Mouse (Mus musculus) G1E (cell line): ENCODE data around the gene Stard13. TPM values are rescaled to one million over a fixed set of nuclear protein-coding genes. Genes with fewer than 3 reads are reported as not detected.

Source experiments
- ATAC-seq: 2 replicates; pipeline ENCODE4 v1.8.0; 2016; ENCODE audit warnings: mild to moderate bottlenecking; ENCODE audit not compliant: insufficient number of reproducible peaks, poor library complexity, low FRiP score, severe bottlenecking; ENCODE audit errors: extremely low read depth
- DNase-seq: peaks from one replicate; pipeline ENCODE4 v3.0.0; 2012; ENCODE audit warnings: low spot score
- H3K27me3 ChIP-seq: 2 replicates; pipeline ENCODE4 v1.6.1; 2012; ENCODE audit warnings: mild to moderate bottlenecking, low read length, inconsistent platforms; ENCODE audit not compliant: insufficient read depth
- H3K36me3 ChIP-seq: replicated peaks from 2 replicates; pipeline ENCODE3; 2012; ENCODE audit warnings: mild to moderate bottlenecking, inconsistent platforms
- H3K4me1 ChIP-seq: 2 replicates; pipeline ENCODE4 v1.6.1; 2012; ENCODE audit warnings: low read depth, low read length, inconsistent platforms, mixed read lengths; ENCODE audit not compliant: insufficient read depth
- H3K4me3 ChIP-seq: 2 replicates; pipeline ENCODE4 v1.5.1; 2012; ENCODE audit warnings: low read depth, mild to moderate bottlenecking, inconsistent platforms, low read length, moderate library complexity, mixed read lengths
- H3K9me3 ChIP-seq: replicated peaks from 2 replicates; pipeline ENCODE4 v1.6.1; 2012; ENCODE audit warnings: inconsistent platforms
- CTCF ChIP-seq: IDR thresholded peaks from 2 replicates; pipeline ENCODE4 v1.5.1; 2012; ENCODE audit warnings: low read depth, low read length, inconsistent platforms, mixed read lengths
- GATA1 ChIP-seq: IDR thresholded peaks from 2 replicates; pipeline ENCODE4 v1.6.1; 2012; ENCODE audit warnings: borderline replicate concordance, low read length, inconsistent platforms, mixed read lengths
- GATA2 ChIP-seq: IDR thresholded peaks from 2 replicates; pipeline ENCODE4 v1.6.1; 2012; ENCODE audit warnings: low read depth, low read length, inconsistent platforms, borderline replicate concordance
- POLR2AphosphoS5 ChIP-seq: IDR thresholded peaks from 2 replicates; pipeline ENCODE4 v1.6.1; 2012; ENCODE audit warnings: low read depth, low read length, inconsistent platforms; ENCODE audit not compliant: insufficient replicate concordance
- TAL1 ChIP-seq: conservative IDR thresholded peaks from 2 replicates; pipeline ENCODE4 v1.6.1; 2012; ENCODE audit warnings: low read depth, low read length, inconsistent platforms, mixed read lengths
- polyA plus RNA-seq: library from polyadenylated mRNA; stranded (reverse); fragments of >175 nt; gene quantifications from 2 replicates; pipeline ENCODE4 v1.2.3, GENCODE M21; 2012
- total RNA-seq, 2 experiments: library from RNA; stranded (forward) in 1 of 2; stranded (reverse) in 1 of 2; fragments of 200-1000 nt in 1 of 2; fragments of >200 nt in 1 of 2; fragmentation: Nextera tagmentation in 1 of 2; gene quantifications; 2 replicates each; pipeline ENCODE4 v1.2.3; 2014 to 2017

Gene Stard13
- total and polyA plus RNA-seq, 3 experiments = 0.05 TPM; not detected in 2

DNA sequence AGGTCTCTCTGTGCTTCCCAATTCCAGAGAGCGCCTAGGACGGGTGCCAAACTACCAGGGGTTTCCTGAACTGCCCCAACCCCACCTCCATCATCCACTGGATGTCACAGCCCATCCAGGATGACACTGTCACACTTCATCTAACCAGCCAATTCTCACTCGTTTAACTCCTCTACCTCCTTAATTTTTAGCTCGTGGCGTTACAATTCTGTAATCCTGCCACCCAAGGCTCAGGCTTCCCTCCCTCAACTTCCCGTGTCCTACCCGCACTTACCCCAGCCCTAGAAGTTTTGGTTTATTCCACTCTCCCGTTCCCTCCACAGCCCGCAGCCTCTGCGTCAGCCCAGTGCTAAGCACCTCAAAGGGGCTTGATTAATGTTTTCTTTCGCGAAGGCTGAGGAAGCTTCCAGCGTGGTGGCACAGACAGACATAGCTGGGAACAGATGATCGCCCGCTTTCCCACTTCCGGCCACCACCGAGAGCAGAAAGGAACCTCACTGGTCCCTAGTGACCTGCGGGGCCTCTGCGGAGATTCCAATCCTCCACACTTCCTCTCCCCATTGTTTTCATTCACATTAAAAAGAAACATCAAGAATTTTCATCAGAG lies 125.2 kb downstream of the Stard13 start:
- no peaks in the 10 kb centered on the region for H3K36me3 ChIP-seq
- TF ChIP-seq GATA1 (no peak), GATA2 (no peak), POLR2AphosphoS5 (no peak), CTCF (no peak), TAL1 (no peak)
- ATAC-seq = no peak
- H3K27me3 ChIP-seq = no peaks in the 10 kb centered on the region
- no peaks in the 10 kb centered on the region for H3K4me1 ChIP-seq
- peaks cover 16% of the 10 kb centered on the region for H3K9me3 ChIP-seq
- no peak overlapping the region for H3K4me3 ChIP-seq
- no peak for DNase-seq

DNA sequence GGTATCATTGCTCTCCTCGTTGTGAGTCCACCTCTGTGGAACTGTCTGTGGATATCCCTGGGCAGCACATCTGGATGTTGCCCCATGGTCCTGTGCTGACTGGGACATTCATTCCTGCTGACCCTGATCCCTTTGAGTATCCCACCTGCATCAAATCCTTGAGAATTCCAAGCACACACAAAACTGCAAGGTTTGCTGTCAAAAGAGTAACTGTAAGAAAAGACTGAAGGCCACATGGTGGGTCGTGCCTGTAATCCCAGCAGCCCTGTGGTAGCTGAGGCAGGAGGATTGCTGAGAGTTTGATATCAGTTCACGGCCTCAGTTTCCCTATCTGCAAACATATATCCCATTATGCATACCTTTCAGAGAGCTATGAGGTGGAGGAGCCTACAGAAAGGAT lies 126.8 kb downstream of the Stard13 start:
- no peak overlapping the region for H3K4me3 ChIP-seq
- no peak for TF ChIP-seq POLR2AphosphoS5
- no peak for TF ChIP-seq GATA1
- no peak for TF ChIP-seq CTCF
- no peak for TF ChIP-seq GATA2
- no peak for TF ChIP-seq TAL1
- H3K4me1 ChIP-seq = no peaks in the 10 kb centered on the region
- H3K9me3 ChIP-seq = peaks cover 16% of the 10 kb centered on the region
- H3K27me3 ChIP-seq = no peaks in the 10 kb centered on the region
- DNase-seq (no peak), ATAC-seq (no peak)
- H3K36me3 ChIP-seq = no peaks in the 10 kb centered on the region

DNA sequence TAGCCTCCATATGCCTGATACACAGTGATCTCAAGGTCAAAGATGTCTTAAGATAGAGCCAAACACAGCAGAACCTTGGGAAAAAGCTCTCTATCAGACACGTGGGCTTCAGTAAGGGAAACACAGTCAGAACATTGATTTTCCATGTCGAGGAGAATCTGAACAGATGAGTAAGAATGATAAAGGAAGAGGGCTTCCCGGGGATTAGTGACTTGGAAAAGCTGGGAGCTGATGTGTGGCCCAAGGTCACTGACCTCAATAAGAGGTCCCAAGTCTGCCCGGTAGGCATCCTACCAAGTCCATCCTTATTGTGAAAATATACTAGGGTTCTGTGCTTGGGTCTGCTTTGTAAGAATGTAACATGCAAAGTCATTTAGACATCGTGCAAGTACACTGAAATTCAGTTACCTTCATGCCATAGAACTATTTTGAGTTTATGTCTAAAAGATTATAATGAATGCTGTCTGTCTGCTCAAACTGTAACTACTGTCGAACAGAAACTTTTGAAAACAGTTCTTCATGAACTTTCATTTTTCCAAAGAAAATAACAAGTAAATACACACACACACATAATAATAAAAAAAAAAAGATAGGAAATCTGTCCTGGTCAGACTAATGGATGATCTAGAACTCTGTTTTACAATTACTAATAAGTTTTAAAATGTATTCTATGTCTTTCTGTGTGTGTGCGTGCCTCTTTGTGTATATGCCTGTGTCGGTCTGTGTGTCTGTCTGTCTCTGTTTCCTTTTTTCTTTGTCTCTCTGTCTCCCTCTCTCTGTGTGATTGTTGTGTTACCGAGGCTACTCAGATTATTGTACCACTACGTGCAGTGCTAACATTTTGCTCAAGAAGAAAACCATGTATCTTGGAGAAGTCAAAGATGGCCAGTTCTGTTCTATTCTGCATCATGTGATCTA lies 128.3 kb downstream of the Stard13 start:
- no peak for DNase-seq

DNA sequence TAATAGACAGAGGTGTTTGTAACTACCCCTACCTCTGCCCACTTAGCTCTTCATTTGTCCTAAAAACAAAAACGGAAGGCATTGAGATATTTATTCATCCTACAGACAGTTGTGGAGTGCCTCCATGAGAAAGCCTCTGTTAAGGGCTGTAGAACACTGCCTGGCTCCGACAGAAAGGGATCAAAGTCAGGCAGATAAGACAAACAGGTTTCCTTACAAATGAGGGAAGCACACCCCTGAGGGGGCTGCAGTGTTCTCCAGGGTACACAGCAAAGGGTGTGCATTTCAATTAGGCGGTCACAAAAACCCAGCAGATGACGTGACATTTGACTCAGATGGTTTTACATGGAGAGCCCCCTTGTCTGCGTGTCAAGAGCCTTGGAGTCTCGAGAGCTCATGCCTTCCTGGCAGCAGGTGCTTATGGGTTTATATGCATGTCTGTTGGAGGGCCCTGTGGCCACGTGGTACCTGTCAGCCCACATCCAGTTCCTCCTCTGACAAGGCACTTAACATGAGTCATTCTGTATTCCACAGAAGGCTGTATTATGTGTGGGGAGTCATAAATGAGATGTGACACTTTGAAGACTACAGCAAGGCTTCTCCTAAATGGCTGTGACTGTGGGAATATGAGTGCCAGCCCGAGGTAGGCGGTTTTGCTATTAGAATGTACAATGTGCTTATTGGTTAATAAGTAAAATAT lies 129.1 kb downstream of the Stard13 start:
- no peak for ATAC-seq
- Histone ChIP-seq H3K4me1 (no peaks in the 10 kb centered on the region), H3K4me3 (no peak overlapping the region), H3K36me3 (no peaks in the 10 kb centered on the region), H3K27me3 (no peaks in the 10 kb centered on the region), H3K9me3 (peaks cover 16% of the 10 kb centered on the region)
- TF ChIP-seq TAL1 = no peak
- no peak for TF ChIP-seq POLR2AphosphoS5
- no peak for TF ChIP-seq GATA2
- no peak for TF ChIP-seq CTCF
- TF ChIP-seq GATA1 = no peak
- no peak for DNase-seq

More for the DNA sequence above, 128.3 kb downstream of the Stard13 start:
- no peaks in the 10 kb centered on the region for H3K27me3 ChIP-seq
- H3K4me3 ChIP-seq = no peak overlapping the region
- no peaks in the 10 kb centered on the region for H3K4me1 ChIP-seq
- no peaks in the 10 kb centered on the region for H3K36me3 ChIP-seq
- no peak for ATAC-seq
- peaks cover 16% of the 10 kb centered on the region for H3K9me3 ChIP-seq
- TF ChIP-seq GATA2 (no peak), GATA1 (no peak), POLR2AphosphoS5 (no peak), TAL1 (no peak), CTCF (no peak)

DNA sequence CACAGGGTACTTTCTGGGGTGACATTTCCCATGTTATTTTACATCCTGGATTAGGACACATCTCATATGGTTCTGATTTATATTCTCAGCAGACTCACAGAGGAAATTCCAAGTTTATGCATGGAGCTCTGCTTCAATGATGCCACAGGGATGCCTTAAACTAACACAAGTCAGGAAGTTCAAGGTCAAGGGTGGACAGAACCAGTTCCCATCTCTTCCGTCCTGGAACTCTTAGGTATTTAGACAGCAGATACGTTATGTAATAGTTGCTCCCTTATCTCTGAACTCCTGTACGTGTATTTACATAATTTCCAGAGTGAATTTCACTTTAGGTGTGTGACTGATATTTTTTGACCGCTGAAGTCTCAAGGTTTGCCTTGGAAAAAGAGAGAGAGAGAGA lies 130.4 kb downstream of the Stard13 start:
- peaks cover 13% of the 10 kb centered on the region for H3K9me3 ChIP-seq
- no peak overlapping the region for H3K4me3 ChIP-seq
- H3K36me3 ChIP-seq = no peaks in the 10 kb centered on the region
- DNase-seq (no peak), ATAC-seq (no peak)
- TF ChIP-seq CTCF (no peak), POLR2AphosphoS5 (no peak), GATA1 (no peak), TAL1 (no peak), GATA2 (no peak)
- no peaks in the 10 kb centered on the region for H3K27me3 ChIP-seq
- H3K4me1 ChIP-seq = no peaks in the 10 kb centered on the region
